8 mouse cellular contexts compared by ENCODE assay signal in genomic region chr11:70236717-70237116, GRCm38 (mm10). TPM values are rescaled to one million over a fixed set of nuclear protein-coding genes. Genes with fewer than 3 reads are reported as not detected.
DNase-seq lines count a peak whose midpoint lies in the region; ATAC-seq and TF ChIP-seq lines count a peak whose summit lies in the region.

No protein-coding gene starts in this region.

- no peaks in the 10 kb centered on the region for H3K36me3 ChIP-seq in embryonic facial prominence, embryonic 11.5 days (replicated peaks; ENCODE audit: control insufficient read depth, insufficient read depth, low read depth, low read length)
- H3K36me3 ChIP-seq in intestine, embryonic 14.5 days (ENCODE audit: control insufficient read depth, insufficient read depth, low read length): peaks cover 16% of the 10 kb centered on the region
- peaks cover 8% of the 10 kb centered on the region; the same call in 1 of the 2 replicates for H3K36me3 ChIP-seq in midbrain, embryonic 15.5 days (replicated peaks)

- H3K9me3 ChIP-seq in embryonic facial prominence, embryonic 11.5 days (replicated peaks; ENCODE audit: control insufficient read depth, low read length): no peaks in the 10 kb centered on the region
- H3K9me3 ChIP-seq in intestine, embryonic 14.5 days (ENCODE audit: control insufficient read depth, low read length): no peaks in the 10 kb centered on the region
- no peaks in the 10 kb centered on the region for H3K9me3 ChIP-seq in midbrain, embryonic 15.5 days

- peak overlapping the region; percentile 85 for H3K9ac ChIP-seq in embryonic facial prominence, embryonic 11.5 days (replicated peaks; ENCODE audit: low read length)
- peak overlapping the region; percentile 83 for H3K9ac ChIP-seq in intestine, embryonic 14.5 days (ENCODE audit: low read length)
- peak overlapping the region; percentile 70 for H3K9ac ChIP-seq in midbrain, embryonic 15.5 days

- ATAC-seq in embryonic facial prominence, embryonic 11.5 days (replicated peaks; ENCODE audit: insufficient number of reproducible peaks, low FRiP score, low TSS enrichment, low read depth): no peak
- ATAC-seq in intestine, embryonic 14.5 days (replicated peaks; ENCODE audit: low FRiP score, low TSS enrichment, low read depth): no peak
- no peak for ATAC-seq in midbrain, embryonic 15.5 days (replicated peaks)

- intact Hi-C loops in left cerebral cortex, adult 2 months (cut with DNase I): loop anchor here (10.0 kb wide), 1 partner anchor 418 kb away; the partner anchor contains the start of genes Eno3 and Pfn1
- intact Hi-C loops in left cerebral cortex, postnatal 4 days (cut with DNase I): loop anchor here (10.0 kb wide), 1 partner anchor 98 kb away; no protein-coding TSS in a partner anchor

- H3K4me3 ChIP-seq in left cerebral cortex, adult 2 months: peak overlapping the region; percentile 98
- H3K4me3 ChIP-seq in embryonic facial prominence, embryonic 11.5 days (ENCODE audit: low read depth, low read length): peak overlapping the region; percentile 87
- H3K4me3 ChIP-seq in intestine, embryonic 14.5 days (ENCODE audit: low read depth, low read length): peak overlapping the region; percentile 99
- H3K4me3 ChIP-seq in midbrain, embryonic 15.5 days: peak overlapping the region; percentile 96

- no peaks in the 10 kb centered on the region for H3K27me3 ChIP-seq in embryonic facial prominence, embryonic 11.5 days (ENCODE audit: control insufficient read depth, insufficient read depth, low read length)
- no peaks in the 10 kb centered on the region for H3K27me3 ChIP-seq in intestine, embryonic 14.5 days (replicated peaks; ENCODE audit: control insufficient read depth, insufficient read depth, low read length)
- no peaks in the 10 kb centered on the region for H3K27me3 ChIP-seq in midbrain, embryonic 15.5 days (replicated peaks)

- DNase-seq in left cerebral cortex, adult 2 months (ENCODE audit: extremely low spot score in 1 of 2, low spot score in 2 of 2): no peak
- no peak for DNase-seq in left cerebral cortex, postnatal 4 days
- no peak for DNase-seq in embryonic facial prominence, embryonic 11.5 days (ENCODE audit: low spot score)
- no peak for DNase-seq in intestine, embryonic 14.5 days (ENCODE audit: low spot score)
- DNase-seq in gastrocnemius, postnatal 25 days: no peak
- no peak for DNase-seq in urinary bladder, adult 18-20 months (ENCODE audit: low spot score in 2 of 2)
- no peak for DNase-seq in right cerebral cortex, postnatal 25 days

- no peak for TF ChIP-seq CTCF in left cerebral cortex, adult 2 months (IDR thresholded peaks at IDR 0.05)

- H3K4me1 ChIP-seq in embryonic facial prominence, embryonic 11.5 days (ENCODE audit: control insufficient read depth, insufficient read depth, low read length): no peaks in the 10 kb centered on the region; the same call in none of the 2 replicates
- H3K4me1 ChIP-seq in intestine, embryonic 14.5 days (replicated peaks; ENCODE audit: control insufficient read depth, insufficient read depth, low read length): peaks cover 31% of the 10 kb centered on the region
- peaks cover 33% of the 10 kb centered on the region for H3K4me1 ChIP-seq in midbrain, embryonic 15.5 days

- H3K27ac ChIP-seq in left cerebral cortex, adult 2 months: peak overlapping the region; percentile 92
- H3K27ac ChIP-seq in embryonic facial prominence, embryonic 11.5 days (replicated peaks; ENCODE audit: low read depth, low read length): peak overlapping the region; percentile 81; the same call in 1 of the 2 replicates
- H3K27ac ChIP-seq in intestine, embryonic 14.5 days (ENCODE audit: low read depth): peak overlapping the region; percentile 88
- H3K27ac ChIP-seq in midbrain, embryonic 15.5 days: peak overlapping the region; percentile 93

- 37% methylated on average over 7 of the region's 7 CpGs for WGBS in embryonic facial prominence, embryonic 11.5 days
- 30% methylated on average over 7 of the region's 7 CpGs for WGBS in intestine, embryonic 14.5 days
- 30% methylated on average over 7 of the region's 7 CpGs for WGBS in midbrain, embryonic 15.5 days

- peak overlapping the region; percentile 91 for H3K4me2 ChIP-seq in embryonic facial prominence, embryonic 11.5 days (ENCODE audit: low read depth, low read length)
- H3K4me2 ChIP-seq in intestine, embryonic 14.5 days (ENCODE audit: low read length): peak overlapping the region; percentile 99
- H3K4me2 ChIP-seq in midbrain, embryonic 15.5 days: peak overlapping the region; percentile 92

RNA-seq across cellular contexts. Expression of gene 0610010K14Rik, which starts 1.0 kb away (rescaled TPM):
- total RNA-seq in left cerebral cortex, adult 2 months (2021): 10 to 100 TPM; 45.5 to 51.2 TPM
- total RNA-seq in left cerebral cortex, postnatal 4 days (2021): 10 to 100 TPM; 64.2 to 73.1 TPM
- 195 and 211 TPM in 2 replicates for polyA plus RNA-seq in embryonic facial prominence, embryonic 11.5 days (2014; fragmentation: Nextera tagmentation; extraction: Ambion mirVana)
- polyA plus RNA-seq in intestine, embryonic 14.5 days (2014; fragmentation: Nextera tagmentation; extraction: Ambion mirVana): 159 and 164 TPM in 2 replicates
- 173 TPM in 2 replicates for polyA plus RNA-seq in midbrain, embryonic 15.5 days (2015; fragmentation: Nextera tagmentation; extraction: Ambion mirVana)
- total RNA-seq in gastrocnemius, postnatal 25 days (2021): 10 to 100 TPM; 26.9 to 36.2 TPM

RNA-seq across cellular contexts. Expression of gene Gm21988, which starts 2.9 kb away (rescaled TPM):
- 1 to 10 TPM; 4.9 to 5.3 TPM for total RNA-seq in left cerebral cortex, adult 2 months (2021)
- 1 to 10 TPM; 8.5 to 8.6 TPM for total RNA-seq in left cerebral cortex, postnatal 4 days (2021)
- 7.5 and 9.1 TPM in 2 replicates for polyA plus RNA-seq in embryonic facial prominence, embryonic 11.5 days (2014; fragmentation: Nextera tagmentation; extraction: Ambion mirVana)
- polyA plus RNA-seq in intestine, embryonic 14.5 days (2014; fragmentation: Nextera tagmentation; extraction: Ambion mirVana): 9.0 and 9.5 TPM in 2 replicates
- polyA plus RNA-seq in midbrain, embryonic 15.5 days (2015; fragmentation: Nextera tagmentation; extraction: Ambion mirVana): 13.0 and 14.1 TPM in 2 replicates
- total RNA-seq in gastrocnemius, postnatal 25 days (2021): 1 to 10 TPM; 2.4 to 3.0 TPM

RNA-seq across cellular contexts. Expression of gene Rnasek, which starts 2.9 kb away (rescaled TPM):
- total RNA-seq in left cerebral cortex, adult 2 months (2021): 100 to 1,000 TPM; 241 to 270 TPM
- 100 to 1,000 TPM; 180 to 182 TPM for total RNA-seq in left cerebral cortex, postnatal 4 days (2021)
- polyA plus RNA-seq in embryonic facial prominence, embryonic 11.5 days (2014; fragmentation: Nextera tagmentation; extraction: Ambion mirVana): 103 and 110 TPM in 2 replicates
- 153 and 165 TPM in 2 replicates for polyA plus RNA-seq in intestine, embryonic 14.5 days (2014; fragmentation: Nextera tagmentation; extraction: Ambion mirVana)
- 351 and 366 TPM in 2 replicates for polyA plus RNA-seq in midbrain, embryonic 15.5 days (2015; fragmentation: Nextera tagmentation; extraction: Ambion mirVana)
- 100 to 1,000 TPM in 1 of 2 experiments, 10 to 100 TPM in 1; 96.1 to 126 TPM for total RNA-seq in gastrocnemius, postnatal 25 days (2021)

RNA-seq across cellular contexts. Expression of gene Bcl6b, which starts 7.1 kb away (rescaled TPM):
- total RNA-seq in left cerebral cortex, adult 2 months (2021): 1 to 10 TPM; 1.7 to 3.5 TPM
- total RNA-seq in left cerebral cortex, postnatal 4 days (2021): 1 to 10 TPM; 9.1 to 9.3 TPM
- polyA plus RNA-seq in embryonic facial prominence, embryonic 11.5 days (2014; fragmentation: Nextera tagmentation; extraction: Ambion mirVana): 6.7 and 6.9 TPM in 2 replicates
- 11.7 and 12.2 TPM in 2 replicates for polyA plus RNA-seq in intestine, embryonic 14.5 days (2014; fragmentation: Nextera tagmentation; extraction: Ambion mirVana)
- polyA plus RNA-seq in midbrain, embryonic 15.5 days (2015; fragmentation: Nextera tagmentation; extraction: Ambion mirVana): 5.3 and 5.6 TPM in 2 replicates
- 1 to 10 TPM; 4.1 to 6.2 TPM for total RNA-seq in gastrocnemius, postnatal 25 days (2021)

RNA-seq across cellular contexts. Expression of gene Slc16a13, which starts 15.9 kb away (rescaled TPM):
- 10 to 100 TPM in 1 of 2 experiments, 1 to 10 TPM in 1; 7.5 to 10.5 TPM for total RNA-seq in left cerebral cortex, adult 2 months (2021)
- 10 to 100 TPM; 14.8 to 15.2 TPM for total RNA-seq in left cerebral cortex, postnatal 4 days (2021)
- polyA plus RNA-seq in embryonic facial prominence, embryonic 11.5 days (2014; fragmentation: Nextera tagmentation; extraction: Ambion mirVana): 8.5 and 13.4 TPM in 2 replicates
- 13.6 and 14.1 TPM in 2 replicates for polyA plus RNA-seq in intestine, embryonic 14.5 days (2014; fragmentation: Nextera tagmentation; extraction: Ambion mirVana)
- polyA plus RNA-seq in midbrain, embryonic 15.5 days (2015; fragmentation: Nextera tagmentation; extraction: Ambion mirVana): 14.2 and 15.0 TPM in 2 replicates
- under 1 TPM; 0.10 to 0.88 TPM for total RNA-seq in gastrocnemius, postnatal 25 days (2021)
